Mouse (Mus musculus) heart, postnatal 0 days (tissue): ENCODE results near the gene Dtnbp1.

ENCODE experiments used
- CTCF ChIP-seq: IDR thresholded peaks from 2 replicates; pipeline ENCODE4 v1.5.1; 2016; ENCODE audit warnings: antibody characterized with exemption, control low read depth, low read depth
- EP300 ChIP-seq: IDR thresholded peaks from 2 replicates; pipeline ENCODE4 v1.6.1; 2016; ENCODE audit warnings: antibody characterized with exemption, low read depth

DNA sequence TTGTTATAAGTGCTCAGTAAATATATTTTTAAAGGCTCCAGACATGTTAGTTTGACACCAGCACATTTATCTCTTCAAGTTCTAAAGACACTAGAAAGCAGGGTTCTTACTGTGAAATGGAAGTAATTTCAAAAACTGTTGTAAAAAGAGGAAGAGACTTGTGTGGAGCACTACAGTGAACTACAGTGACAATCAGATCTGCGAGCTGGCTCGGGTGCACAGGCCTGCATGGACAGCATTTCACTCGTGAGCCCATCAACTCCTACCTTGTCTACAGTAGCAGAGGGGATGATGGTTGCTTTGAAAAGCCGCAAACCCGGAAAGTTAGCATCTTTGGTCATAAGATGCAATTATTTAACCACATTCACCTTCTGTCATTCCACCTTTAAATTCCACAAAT is 5.6 kb downstream of the Dtnbp1 start:
- TF ChIP-seq CTCF (no peak), EP300 (no peak)
